ENCODE assay signal across 30 mouse cellular contexts in the genomic region with DNA sequence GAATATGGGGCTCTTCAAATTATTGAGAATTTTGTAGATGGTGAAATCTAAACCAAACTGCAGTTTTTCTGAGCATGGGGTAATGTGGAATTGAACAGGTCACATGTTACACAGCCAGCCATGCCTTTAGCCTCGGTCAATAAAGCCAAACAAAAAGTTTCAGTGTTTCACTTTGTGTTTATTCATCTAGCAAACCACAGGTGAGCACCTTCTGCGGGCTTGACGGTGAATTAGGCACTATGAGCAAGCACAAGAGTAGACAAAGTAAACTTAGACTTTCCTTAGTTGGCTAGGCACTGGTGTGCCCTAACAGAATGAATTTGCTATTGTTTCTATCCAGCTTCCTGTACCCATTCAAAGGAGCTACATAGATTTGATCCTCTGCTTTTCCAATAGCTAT. TPM values are rescaled to one million over a fixed set of nuclear protein-coding genes. Genes with fewer than 3 reads are reported as not detected.
DNase-seq lines count a peak whose midpoint lies in the region; ATAC-seq and TF ChIP-seq lines count a peak whose summit lies in the region.
"Had no signal": no experiment of that assay in that cellular context is flagged by ENCODE, and none has a peak within 500 bp of the region (broad histone marks: within the 10 kb centered on the region; RNA-seq: fewer than 3 reads in every experiment).

No protein-coding gene starts in this region.

- H3K9me3 ChIP-seq in heart, embryonic 12.5 days (replicated peaks), result no peaks in the 10 kb centered on the region
- H3K9me3 ChIP-seq in liver, postnatal 0 days (ENCODE audit: low read length), result no peaks in the 10 kb centered on the region
- H3K9me3 ChIP-seq in liver, embryonic 12.5 days (replicated peaks), result no peaks in the 10 kb centered on the region
- H3K9me3 ChIP-seq in stomach, embryonic 16.5 days (replicated peaks; ENCODE audit: control insufficient read depth, low read length), result no peaks in the 10 kb centered on the region
- H3K9me3 ChIP-seq: embryonic facial prominence, embryonic 13.5 days; embryonic facial prominence, embryonic 15.5 days; forebrain, embryonic 10.5 days; forebrain, embryonic 12.5 days; forebrain, embryonic 15.5 days; G1E had no signal

- TF ChIP-seq EP300 in liver, postnatal 0 days (IDR thresholded peaks at IDR 0.05; ENCODE audit: low read depth), result no peak

- H3K27me3 ChIP-seq in heart, embryonic 12.5 days (replicated peaks), result no peaks in the 10 kb centered on the region
- H3K27me3 ChIP-seq in liver, postnatal 0 days (ENCODE audit: insufficient read depth, low read length), result no peaks in the 10 kb centered on the region
- H3K27me3 ChIP-seq in liver, embryonic 12.5 days (replicated peaks), result 0 out of 2 replicates have a peak, but pooled peaks cover 7% of the 10 kb centered on the region
- H3K27me3 ChIP-seq in stomach, embryonic 16.5 days (ENCODE audit: control insufficient read depth, insufficient read depth, low read length), result no peaks in the 10 kb centered on the region
- H3K27me3 ChIP-seq: embryonic facial prominence, embryonic 15.5 days; forebrain, embryonic 12.5 days; forebrain, embryonic 15.5 days had no signal

- H3K36me3 ChIP-seq in heart, embryonic 12.5 days, result no peaks in the 10 kb centered on the region
- H3K36me3 ChIP-seq in liver, postnatal 0 days (replicated peaks; ENCODE audit: insufficient read depth, low read length), result no peaks in the 10 kb centered on the region
- no peaks in the 10 kb centered on the region for H3K36me3 ChIP-seq in liver, embryonic 12.5 days
- no peaks in the 10 kb centered on the region for H3K36me3 ChIP-seq in stomach, embryonic 16.5 days (ENCODE audit: control insufficient read depth, insufficient read depth, low read length)
- H3K36me3 ChIP-seq: embryonic facial prominence, embryonic 13.5 days; embryonic facial prominence, embryonic 15.5 days; forebrain, embryonic 10.5 days; forebrain, embryonic 12.5 days; forebrain, embryonic 15.5 days; G1E had no signal

- no peak overlapping the region for H3K4me2 ChIP-seq in heart, embryonic 12.5 days
- no peak overlapping the region for H3K4me2 ChIP-seq in liver, postnatal 0 days (ENCODE audit: low read depth, low read length)
- no peak overlapping the region for H3K4me2 ChIP-seq in liver, embryonic 12.5 days
- H3K4me2 ChIP-seq in stomach, embryonic 16.5 days (ENCODE audit: low read depth, low read length), result no peak overlapping the region
- H3K4me2 ChIP-seq: embryonic facial prominence, embryonic 13.5 days; embryonic facial prominence, embryonic 15.5 days; forebrain, embryonic 12.5 days; forebrain, embryonic 15.5 days had no signal

- 71% methylated on average over 3 of the region's 3 CpGs for WGBS in heart, embryonic 12.5 days
- 59% methylated on average over 3 of the region's 3 CpGs for WGBS in liver, postnatal 0 days (ENCODE audit: insufficient replicate concordance)
- 70% methylated on average over 3 of the region's 3 CpGs for WGBS in liver, embryonic 12.5 days (ENCODE audit: insufficient replicate concordance)
- 52% methylated on average over 3 of the region's 3 CpGs for WGBS in stomach, embryonic 16.5 days

- H3K4me3 ChIP-seq in heart, embryonic 12.5 days, result no peak overlapping the region
- no peak overlapping the region for H3K4me3 ChIP-seq in liver, postnatal 0 days (ENCODE audit: low read depth, low read length)
- H3K4me3 ChIP-seq in liver, embryonic 12.5 days, result no peak overlapping the region
- no peak overlapping the region for H3K4me3 ChIP-seq in stomach, embryonic 16.5 days (replicated peaks; ENCODE audit: low read length)
- H3K4me3 ChIP-seq: embryonic facial prominence, embryonic 13.5 days; embryonic facial prominence, embryonic 15.5 days; erythroblast, embryonic 14.5 days; forebrain, embryonic 10.5 days; forebrain, embryonic 12.5 days; forebrain, embryonic 15.5 days had no signal

- no peak for ATAC-seq in heart, embryonic 12.5 days (ENCODE audit: insufficient number of reproducible peaks, low FRiP score)
- peak; percentile 50 for ATAC-seq in liver, postnatal 0 days
- no peak for ATAC-seq in liver, embryonic 12.5 days
- ATAC-seq in stomach, embryonic 16.5 days (ENCODE audit: insufficient read depth, low FRiP score), result peak; percentile 62; the same call in 1 of the 2 replicates
- ATAC-seq: activated CD4-positive, CD25-positive, alpha-beta regulatory T cell, adult 4 months; CD4-positive, CD25-positive, alpha-beta regulatory T cell, adult 4 months; forebrain, embryonic 15.5 days; Patski had no signal

- TF ChIP-seq CTCF in liver, postnatal 0 days (IDR thresholded peaks at IDR 0.05; ENCODE audit: low read depth), result no peak

- no peak overlapping the region for H3K27ac ChIP-seq in heart, embryonic 12.5 days (ENCODE audit: poor library complexity, severe bottlenecking)
- peak overlapping the region; percentile 29; the same call in 1 of the 2 replicates for H3K27ac ChIP-seq in liver, postnatal 0 days (ENCODE audit: low read depth)
- H3K27ac ChIP-seq in liver, embryonic 12.5 days, result no peak overlapping the region
- H3K27ac ChIP-seq in stomach, embryonic 16.5 days (ENCODE audit: low read length), result no peak overlapping the region
- H3K27ac ChIP-seq: embryonic facial prominence, embryonic 13.5 days; embryonic facial prominence, embryonic 15.5 days; forebrain, embryonic 10.5 days; forebrain, embryonic 12.5 days; forebrain, embryonic 15.5 days had no signal

- no peak overlapping the region for H3K9ac ChIP-seq in heart, embryonic 12.5 days
- H3K9ac ChIP-seq in liver, postnatal 0 days (replicated peaks), result no peak overlapping the region
- no peak overlapping the region for H3K9ac ChIP-seq in liver, embryonic 12.5 days
- no peak overlapping the region for H3K9ac ChIP-seq in stomach, embryonic 16.5 days (ENCODE audit: low read length)
- H3K9ac ChIP-seq: embryonic facial prominence, embryonic 13.5 days; embryonic facial prominence, embryonic 15.5 days; forebrain, embryonic 12.5 days; forebrain, embryonic 15.5 days had no signal

- peak; percentile 36 for DNase-seq in heart, adult 11 months
- DNase-seq in liver, postnatal 0 days, result no peak
- DNase-seq in adipocyte (ENCODE audit: low spot score), result no peak
- DNase-seq in urinary bladder, adult 18-20 months (ENCODE audit: low spot score in 2 of 2), result no peak
- DNase-seq: adrenal gland, adult 2 months; adrenal gland, postnatal 10 days; adrenal gland, postnatal 25 days; B cell, adult 2 months; cerebellum, adult 11 months; cerebellum, adult 18-20 months; cerebellum, adult 8-10 months; cerebellum, adult 9-11 months; cerebellum, postnatal 14 days; cerebellum, postnatal 36 days; embryo, embryonic 11 days had no signal

- H3K4me1 ChIP-seq in heart, embryonic 12.5 days (replicated peaks), result peaks cover 3% of the 10 kb centered on the region; the same call in 1 of the 2 replicates
- H3K4me1 ChIP-seq in liver, postnatal 0 days (ENCODE audit: insufficient read depth), result peaks cover 27% of the 10 kb centered on the region
- H3K4me1 ChIP-seq in liver, embryonic 12.5 days, result peaks cover 9% of the 10 kb centered on the region
- no peaks in the 10 kb centered on the region for H3K4me1 ChIP-seq in stomach, embryonic 16.5 days (ENCODE audit: control insufficient read depth, insufficient read depth, low read length)
- H3K4me1 ChIP-seq: forebrain, embryonic 12.5 days; forebrain, embryonic 15.5 days had no signal

RNA-seq across cellular contexts. Expression of a gene that starts 3.3 kb away (rescaled TPM):
- polyA plus RNA-seq in heart, embryonic 12.5 days (2016; fragmentation: Nextera tagmentation; extraction: Ambion mirVana), result 0.55 and 0.87 TPM in 2 replicates
- 24.5 and 28.2 TPM in 2 replicates for polyA plus RNA-seq in liver, postnatal 0 days (2015; fragmentation: Nextera tagmentation; extraction: Ambion mirVana)
- polyA plus RNA-seq in liver, embryonic 12.5 days (2016; fragmentation: Nextera tagmentation; extraction: Ambion mirVana), result 6.2 and 7.0 TPM in 2 replicates
- 1.3 and 1.8 TPM in 2 replicates for polyA plus RNA-seq in stomach, embryonic 16.5 days (2015; fragmentation: Nextera tagmentation; extraction: Ambion mirVana)
- polyA plus RNA-seq: activated CD4-positive, CD25-positive, alpha-beta regulatory T cell, adult 4 months had no signal

RNA-seq across cellular contexts. Expression of a gene that starts 39.9 kb away (rescaled TPM):
- polyA plus RNA-seq in heart, embryonic 12.5 days (2016; fragmentation: Nextera tagmentation; extraction: Ambion mirVana), result 0.06 TPM in 1 of 2 replicates, not detected in the other
- polyA plus RNA-seq in liver, postnatal 0 days (2015; fragmentation: Nextera tagmentation; extraction: Ambion mirVana), result 1.7 and 2.1 TPM in 2 replicates
- polyA plus RNA-seq in liver, embryonic 12.5 days (2016; fragmentation: Nextera tagmentation; extraction: Ambion mirVana), result 0.38 and 0.41 TPM in 2 replicates
- 0.26 and 0.29 TPM in 2 replicates for polyA plus RNA-seq in stomach, embryonic 16.5 days (2015; fragmentation: Nextera tagmentation; extraction: Ambion mirVana)
- polyA plus RNA-seq: brain, embryonic 14.5 days; embryonic facial prominence, embryonic 11.5 days; embryonic facial prominence, embryonic 13.5 days; forebrain, embryonic 10.5 days; forebrain, embryonic 12.5 days; forebrain, embryonic 15.5 days; G1E had no signal

Comparison
In these comparisons a context has a peak if more than half of its experiments do, and no peak if none do; other contexts are left out.
1. ATAC-seq: peak in liver, postnatal 0 days (single experiment) and stomach, embryonic 16.5 days (single experiment); none in heart, embryonic 12.5 days (single experiment) and liver, embryonic 12.5 days (single experiment).